Mouse (Mus musculus): ENCODE measurements around the gene Fgfr2.

GRCm38 (mm10) chr7:130162718-130163117 is 2960.4 kb downstream of the Fgfr2 start:
- TF ChIP-seq CTCF (IDR thresholded peaks at IDR 0.05; ENCODE audit: control insufficient read depth, insufficient read depth, insufficient read length) = no peak
- no peak for TF ChIP-seq CEBPB (IDR thresholded peaks at IDR 0.05; ENCODE audit: low read depth)
- no peak for TF ChIP-seq FOSL1 (IDR thresholded peaks at IDR 0.05; ENCODE audit: insufficient read depth, low read length, poor library complexity, severe bottlenecking)
